Mouse (Mus musculus): ENCODE data around the gene 4930523C07Rik.

4930523C07Rik gene

GRCm38 (mm10) chr1:160082647-160083046 is 38.5 kb downstream of the 4930523C07Rik start:
- in situ Hi-C loops (cut with MboI, MseI): loop anchor here (10.0 kb wide), 1 partner anchor 408 kb away; no protein-coding TSS in a partner anchor

GRCm38 (mm10) chr1:160084239-160084638 is 40.1 kb downstream of the 4930523C07Rik start:
- in situ Hi-C loops (cut with MboI, MseI): loop anchor here (10.0 kb wide), 1 partner anchor 409 kb away; no protein-coding TSS in a partner anchor

- in situ Hi-C loops (cut with MboI, MseI): loop anchor here (5.0 to 10.0 kb wide), 2 partner anchors 412 to 689 kb away; no protein-coding TSS in a partner anchor
These were observed 42.5 kb downstream of the 4930523C07Rik start for GRCm38 (mm10) chr1:160086651-160087050.

- in situ Hi-C loops (cut with MboI, MseI): no loop called here
These were observed 55.6 kb downstream of the 4930523C07Rik start for GRCm38 (mm10) chr1:160099659-160100302.

GRCm38 (mm10) chr1:160100996-160101395 is 56.8 kb downstream of the 4930523C07Rik start:
- in situ Hi-C loops (cut with MboI, MseI): no loop called here

GRCm38 (mm10) chr1:160105426-160105825 is 61.2 kb downstream of the 4930523C07Rik start:
- in situ Hi-C loops (cut with MboI, MseI): no loop called here

GRCm38 (mm10) chr1:160108604-160109003 is 64.4 kb downstream of the 4930523C07Rik start:
- in situ Hi-C loops (cut with MboI, MseI): no loop called here

- in situ Hi-C loops (cut with MboI, MseI): no loop called here
These were observed 79.8 kb downstream of the 4930523C07Rik start for GRCm38 (mm10) chr1:160123957-160124356.
